Mouse (Mus musculus): ENCODE data around the gene Mcrs1.
A peak's percentile ranks its signal among the peaks of the same experiment; 100 is the strongest.

GRCm38 (mm10) chr15:99283456-99283855 lies 31.7 kb upstream of the Mcrs1 start:
- TF ChIP-seq CTCF (IDR thresholded peaks at IDR 0.05; ENCODE audit: low read depth) (peak; percentile 57), EP300 (IDR thresholded peaks at IDR 0.05; ENCODE audit: low read depth) (no peak)

Measured in liver, postnatal 0 days (tissue).